Mouse (Mus musculus): ENCODE measurements at regions not wholly inside any gene's neighbourhood (a gene's known extent, or its start where the extent isn't known, plus 50 kb on each side); places are given as distances from the start of the nearest gene placed in this dataset.

DNA sequence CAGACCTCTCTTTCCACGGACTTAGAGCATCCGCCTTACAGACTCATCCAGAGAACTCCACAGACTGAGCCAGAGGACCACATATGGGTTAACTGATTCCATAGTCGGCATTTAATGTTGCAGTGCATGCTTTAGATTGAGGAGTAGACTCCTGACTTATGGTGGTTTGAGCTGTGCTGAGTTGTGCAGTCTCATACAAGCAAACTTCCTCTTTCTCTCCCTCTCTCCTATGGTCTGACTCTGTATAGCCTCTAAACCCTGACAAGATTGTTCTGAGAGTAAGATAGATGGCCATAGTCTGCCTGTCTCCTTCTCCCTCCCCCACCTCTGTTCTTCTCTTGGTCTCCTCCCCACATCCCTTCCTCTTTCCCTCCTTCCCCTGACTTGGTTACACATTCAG, 616.0 kb downstream of the Ryr2 start:
- no peak overlapping the region for H3K4me3 ChIP-seq (ENCODE audit: low read depth, low read length)
- TF ChIP-seq EP300 (IDR thresholded peaks at IDR 0.05; ENCODE audit: insufficient read depth, low read depth, low read length) (no peak), CTCF (IDR thresholded peaks at IDR 0.05; ENCODE audit: low read depth, low read length) (no peak), POLR2A (IDR thresholded peaks at IDR 0.05; ENCODE audit: insufficient read depth, low read length) (no peak)
- no peaks in the 10 kb centered on the region for H3K27me3 ChIP-seq (ENCODE audit: control insufficient read depth, insufficient read depth, low read length, poor library complexity, severe bottlenecking)

DNA sequence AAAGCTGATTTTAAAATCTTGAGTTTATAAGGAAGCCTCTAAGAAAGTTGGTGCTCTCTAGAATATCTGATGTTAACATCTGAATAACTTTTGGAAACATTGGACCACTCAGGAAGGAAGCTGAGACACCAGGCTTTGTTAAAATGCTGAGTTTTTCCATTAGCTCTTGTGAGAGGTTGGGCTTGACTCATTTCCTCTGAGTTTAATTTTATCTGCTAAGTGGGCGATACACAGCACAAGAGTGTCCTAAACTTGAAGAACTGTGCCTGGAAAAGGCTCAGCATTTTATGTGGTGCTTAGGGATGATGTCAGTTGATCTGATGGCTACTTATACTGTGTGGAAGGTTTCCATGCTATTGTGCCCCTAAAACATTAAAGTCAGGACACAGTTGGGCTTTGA, 623.6 kb downstream of the Ryr2 start:
- no peak overlapping the region for H3K9ac ChIP-seq (ENCODE audit: low read depth, poor library complexity, severe bottlenecking)
- H3K9me3 ChIP-seq (replicated peaks; ENCODE audit: control insufficient read depth, insufficient read depth, low read length, poor library complexity, severe bottlenecking), result no peaks in the 10 kb centered on the region
- no peak overlapping the region for H3K4me3 ChIP-seq (ENCODE audit: low read depth, low read length)
- no peak overlapping the region for H3K27ac ChIP-seq (ENCODE audit: insufficient read depth, low read length)
- no peaks in the 10 kb centered on the region for H3K4me1 ChIP-seq (ENCODE audit: control insufficient read depth, insufficient read depth, low read length)
- TF ChIP-seq CTCF (IDR thresholded peaks at IDR 0.05; ENCODE audit: low read depth, low read length) (no peak), EP300 (IDR thresholded peaks at IDR 0.05; ENCODE audit: insufficient read depth, low read depth, low read length) (no peak), POLR2A (IDR thresholded peaks at IDR 0.05; ENCODE audit: insufficient read depth, low read length) (no peak)
- no peaks in the 10 kb centered on the region for H3K27me3 ChIP-seq (ENCODE audit: control insufficient read depth, insufficient read depth, low read length, poor library complexity, severe bottlenecking)
- no peaks in the 10 kb centered on the region for H3K36me3 ChIP-seq (ENCODE audit: control insufficient read depth, insufficient read depth, low read length, poor library complexity, severe bottlenecking)

More for the DNA sequence above, 616.0 kb downstream of the Ryr2 start:
- Histone ChIP-seq H3K36me3 (ENCODE audit: control insufficient read depth, insufficient read depth, low read length, poor library complexity, severe bottlenecking) (no peaks in the 10 kb centered on the region), H3K9ac (ENCODE audit: low read depth, poor library complexity, severe bottlenecking) (no peak overlapping the region), H3K27ac (ENCODE audit: insufficient read depth, low read length) (no peak overlapping the region), H3K4me1 (ENCODE audit: control insufficient read depth, insufficient read depth, low read length) (no peaks in the 10 kb centered on the region), H3K9me3 (replicated peaks; ENCODE audit: control insufficient read depth, insufficient read depth, low read length, poor library complexity, severe bottlenecking) (no peaks in the 10 kb centered on the region)

DNA sequence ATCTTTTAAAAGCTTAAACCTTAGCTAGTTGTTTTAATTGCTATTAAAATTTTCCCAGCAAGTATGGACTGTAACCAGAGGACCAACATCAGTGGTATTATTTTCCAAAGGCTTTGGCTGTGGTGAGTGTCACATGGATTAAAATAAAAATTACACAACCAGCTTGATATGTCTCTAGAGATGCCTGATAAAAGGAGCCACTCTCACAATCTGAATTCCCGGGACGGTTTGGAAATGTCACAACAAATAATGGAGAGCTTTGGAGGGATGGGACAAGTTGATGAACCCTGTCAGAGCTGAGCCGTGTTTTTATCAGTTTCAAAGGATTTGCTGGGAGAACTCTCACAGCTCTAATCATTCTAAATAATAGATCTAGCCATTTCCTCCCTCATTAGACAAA, 624.0 kb downstream of the Ryr2 start:
- TF ChIP-seq CTCF (IDR thresholded peaks at IDR 0.05; ENCODE audit: low read depth, low read length), result no peak
- no peak for TF ChIP-seq POLR2A (IDR thresholded peaks at IDR 0.05; ENCODE audit: insufficient read depth, low read length)
- no peak for TF ChIP-seq EP300 (IDR thresholded peaks at IDR 0.05; ENCODE audit: insufficient read depth, low read depth, low read length)
- H3K27ac ChIP-seq (ENCODE audit: insufficient read depth, low read length), result no peak overlapping the region
- H3K4me3 ChIP-seq (ENCODE audit: low read depth, low read length), result no peak overlapping the region
- H3K4me1 ChIP-seq (ENCODE audit: control insufficient read depth, insufficient read depth, low read length), result no peaks in the 10 kb centered on the region
- no peaks in the 10 kb centered on the region for H3K9me3 ChIP-seq (replicated peaks; ENCODE audit: control insufficient read depth, insufficient read depth, low read length, poor library complexity, severe bottlenecking)
- no peaks in the 10 kb centered on the region for H3K36me3 ChIP-seq (ENCODE audit: control insufficient read depth, insufficient read depth, low read length, poor library complexity, severe bottlenecking)
- no peak overlapping the region for H3K9ac ChIP-seq (ENCODE audit: low read depth, poor library complexity, severe bottlenecking)
- no peaks in the 10 kb centered on the region for H3K27me3 ChIP-seq (ENCODE audit: control insufficient read depth, insufficient read depth, low read length, poor library complexity, severe bottlenecking)

DNA sequence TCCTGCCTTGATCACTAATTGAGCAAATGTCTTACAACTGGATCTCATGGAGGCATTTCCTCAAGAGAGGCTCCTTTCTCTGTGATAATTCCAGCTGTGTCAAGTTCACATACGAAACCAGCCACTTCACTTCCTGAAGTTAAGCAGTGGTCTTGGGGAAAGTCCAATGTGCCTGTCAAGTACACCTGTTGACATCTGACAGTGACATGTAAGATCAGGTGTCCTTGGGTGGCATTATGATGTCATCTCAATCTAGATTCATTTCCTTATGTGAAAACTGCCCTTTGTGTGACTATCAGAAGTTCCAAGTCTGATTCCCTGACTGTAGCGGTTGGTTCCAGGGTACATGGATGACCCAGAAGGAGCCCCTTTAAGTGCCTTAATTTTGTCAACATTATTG, 646.5 kb downstream of the Ryr2 start:
- Histone ChIP-seq H3K27ac (ENCODE audit: insufficient read depth, low read length) (no peak overlapping the region), H3K4me3 (ENCODE audit: low read depth, low read length) (no peak overlapping the region), H3K9me3 (replicated peaks; ENCODE audit: control insufficient read depth, insufficient read depth, low read length, poor library complexity, severe bottlenecking) (0 out of 2 replicates have a peak, but pooled peaks cover 2% of the 10 kb centered on the region), H3K9ac (ENCODE audit: low read depth, poor library complexity, severe bottlenecking) (no peak overlapping the region), H3K36me3 (ENCODE audit: control insufficient read depth, insufficient read depth, low read length, poor library complexity, severe bottlenecking) (no peaks in the 10 kb centered on the region), H3K4me1 (ENCODE audit: control insufficient read depth, insufficient read depth, low read length) (no peaks in the 10 kb centered on the region), H3K27me3 (ENCODE audit: control insufficient read depth, insufficient read depth, low read length, poor library complexity, severe bottlenecking) (no peaks in the 10 kb centered on the region)
- TF ChIP-seq POLR2A (IDR thresholded peaks at IDR 0.05; ENCODE audit: insufficient read depth, low read length), result no peak
- TF ChIP-seq EP300 (IDR thresholded peaks at IDR 0.05; ENCODE audit: insufficient read depth, low read depth, low read length), result no peak

DNA sequence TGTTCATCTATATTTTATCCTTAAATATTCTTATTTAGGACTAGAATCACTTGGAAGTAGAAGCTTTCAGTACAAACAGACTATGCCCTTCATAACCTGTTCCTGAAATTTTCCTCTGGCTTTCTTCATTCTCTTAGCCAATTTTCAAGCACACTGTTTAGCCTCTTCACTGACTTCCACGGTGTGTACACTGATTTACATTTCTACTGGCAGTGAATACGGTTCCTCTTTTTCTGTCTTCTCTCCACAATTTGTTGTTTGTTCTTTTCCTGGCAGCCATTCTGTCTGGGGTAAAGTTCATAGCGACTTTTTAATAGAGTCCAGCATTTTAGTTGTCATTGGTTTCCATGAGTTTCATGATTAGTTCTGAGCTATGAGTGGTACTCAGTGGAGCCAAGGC, 651.6 kb downstream of the Ryr2 start:
- Histone ChIP-seq H3K27me3 (ENCODE audit: control insufficient read depth, insufficient read depth, low read length, poor library complexity, severe bottlenecking) (no peaks in the 10 kb centered on the region), H3K36me3 (ENCODE audit: control insufficient read depth, insufficient read depth, low read length, poor library complexity, severe bottlenecking) (no peaks in the 10 kb centered on the region), H3K4me3 (ENCODE audit: low read depth, low read length) (no peak overlapping the region), H3K9me3 (replicated peaks; ENCODE audit: control insufficient read depth, insufficient read depth, low read length, poor library complexity, severe bottlenecking) (0 out of 2 replicates have a peak, but pooled peaks cover 2% of the 10 kb centered on the region), H3K9ac (ENCODE audit: low read depth, poor library complexity, severe bottlenecking) (no peak overlapping the region), H3K27ac (ENCODE audit: insufficient read depth, low read length) (no peak overlapping the region), H3K4me1 (ENCODE audit: control insufficient read depth, insufficient read depth, low read length) (no peaks in the 10 kb centered on the region)
- TF ChIP-seq CTCF (IDR thresholded peaks at IDR 0.05; ENCODE audit: low read depth, low read length) (no peak), EP300 (IDR thresholded peaks at IDR 0.05; ENCODE audit: insufficient read depth, low read depth, low read length) (no peak), POLR2A (IDR thresholded peaks at IDR 0.05; ENCODE audit: insufficient read depth, low read length) (no peak)

DNA sequence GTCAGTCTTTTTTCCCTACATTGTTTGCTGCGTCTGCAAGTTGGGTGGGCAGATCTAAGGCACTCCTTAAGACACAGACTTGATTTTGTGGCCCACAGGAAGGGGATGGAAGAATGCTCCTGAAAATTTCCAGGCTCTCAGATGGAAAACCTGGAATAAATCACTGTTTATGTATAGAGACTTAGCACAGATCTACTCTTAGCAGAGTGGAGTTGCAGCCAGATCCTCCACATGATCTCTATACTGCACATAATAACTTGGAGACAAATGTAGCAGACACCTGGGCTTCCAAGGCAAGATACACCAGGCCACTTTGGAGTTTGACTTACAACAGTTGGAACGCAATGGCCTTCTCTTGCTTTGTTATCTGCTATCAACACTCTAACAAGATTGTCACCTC, 654.3 kb downstream of the Ryr2 start:
- Histone ChIP-seq H3K36me3 (ENCODE audit: control insufficient read depth, insufficient read depth, low read length, poor library complexity, severe bottlenecking) (no peaks in the 10 kb centered on the region), H3K9me3 (replicated peaks; ENCODE audit: control insufficient read depth, insufficient read depth, low read length, poor library complexity, severe bottlenecking) (0 out of 2 replicates have a peak, but pooled peaks cover 2% of the 10 kb centered on the region), H3K27ac (ENCODE audit: insufficient read depth, low read length) (no peak overlapping the region), H3K9ac (ENCODE audit: low read depth, poor library complexity, severe bottlenecking) (no peak overlapping the region), H3K4me3 (ENCODE audit: low read depth, low read length) (no peak overlapping the region), H3K4me1 (ENCODE audit: control insufficient read depth, insufficient read depth, low read length) (no peaks in the 10 kb centered on the region), H3K27me3 (ENCODE audit: control insufficient read depth, insufficient read depth, low read length, poor library complexity, severe bottlenecking) (no peaks in the 10 kb centered on the region)
- TF ChIP-seq CTCF (IDR thresholded peaks at IDR 0.05; ENCODE audit: low read depth, low read length), result no peak

Measured in ES-Bruce4 (cell line).